Mouse (Mus musculus): ENCODE data around the gene Epas1. TPM values are rescaled to one million over a fixed set of nuclear protein-coding genes. Genes with fewer than 3 reads are reported as not detected.

Gene Epas1
- 1 to 10 TPM in 1 of 2 experiments, under 1 TPM in 1; 0.09 to 1.5 TPM for total RNA-seq (2023)

GRCm38 (mm10) chr17:86753130-86753821, at the start of gene Epas1:
TSS of gene Epas1 (plus strand) at chr17:86753700.

Other genes starting within 250 kb of the Epas1 start
- not detected for gene Gm10309, start 248.5 kb upstream of the Epas1 start, total RNA-seq (2023)
- gene Tmem247, start 163.6 kb downstream of the Epas1 start, total RNA-seq (2023), result not detected
- not detected for gene Atp6v1e2, start 194.2 kb downstream of the Epas1 start, total RNA-seq (2023)
- 10 to 100 TPM; 54.6 to 64.8 TPM for gene Rhoq, start 209.4 kb downstream of the Epas1 start, total RNA-seq (2023)